Mouse (Mus musculus): Measurements from ENCODE around the gene C1qc. TPM values are rescaled to one million over a fixed set of nuclear protein-coding genes. Genes with fewer than 3 reads are reported as not detected.

The C1qc gene
- total RNA-seq, 1 experiment from 2014 or later = not detected

DNA sequence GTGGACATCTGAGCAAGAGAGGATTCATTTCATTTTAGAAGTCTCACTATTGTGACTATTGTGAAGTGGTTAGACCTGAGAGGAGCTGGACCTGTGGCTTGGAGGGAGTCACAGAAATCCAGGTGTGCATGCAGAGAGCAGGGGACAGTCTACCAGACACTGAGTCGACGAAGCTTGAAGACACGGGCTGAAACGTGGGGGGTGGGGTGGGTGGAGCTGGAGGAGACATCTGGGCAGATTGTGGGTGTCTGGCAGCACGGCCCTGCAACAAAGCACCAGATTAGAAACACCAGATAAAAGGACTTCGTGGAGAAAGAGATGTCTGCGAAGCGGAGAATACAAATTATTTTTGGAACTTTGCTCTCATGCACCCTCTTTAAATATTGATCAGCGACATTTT lies 29.3 kb downstream of the C1qc start:
- ATAC-seq (replicated peaks; ENCODE audit: insufficient number of reproducible peaks, low FRiP score, low TSS enrichment, poor library complexity, severe bottlenecking) = no peak

DNA sequence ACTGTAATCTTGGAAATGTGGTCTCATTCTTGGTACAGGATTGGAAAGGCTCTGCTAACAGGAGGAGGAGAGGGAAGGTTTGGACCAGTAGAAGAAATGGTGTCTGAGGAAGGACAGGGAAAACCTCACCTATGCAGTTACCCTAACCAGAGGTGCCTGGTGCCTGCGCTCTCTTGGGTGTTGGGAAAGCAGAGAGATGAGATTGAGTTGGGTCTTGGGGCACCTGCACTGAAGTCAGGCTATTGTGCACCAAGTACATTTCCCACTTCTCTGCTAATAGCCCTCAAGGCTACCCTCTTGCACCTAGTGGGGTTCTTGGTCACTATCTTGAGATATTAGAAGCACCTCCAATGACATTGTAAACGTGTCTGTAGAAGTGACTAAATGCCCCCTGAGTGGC lies 30.5 kb downstream of the C1qc start:
- no peak for ATAC-seq (replicated peaks; ENCODE audit: insufficient number of reproducible peaks, low FRiP score, low TSS enrichment, poor library complexity, severe bottlenecking)

DNA sequence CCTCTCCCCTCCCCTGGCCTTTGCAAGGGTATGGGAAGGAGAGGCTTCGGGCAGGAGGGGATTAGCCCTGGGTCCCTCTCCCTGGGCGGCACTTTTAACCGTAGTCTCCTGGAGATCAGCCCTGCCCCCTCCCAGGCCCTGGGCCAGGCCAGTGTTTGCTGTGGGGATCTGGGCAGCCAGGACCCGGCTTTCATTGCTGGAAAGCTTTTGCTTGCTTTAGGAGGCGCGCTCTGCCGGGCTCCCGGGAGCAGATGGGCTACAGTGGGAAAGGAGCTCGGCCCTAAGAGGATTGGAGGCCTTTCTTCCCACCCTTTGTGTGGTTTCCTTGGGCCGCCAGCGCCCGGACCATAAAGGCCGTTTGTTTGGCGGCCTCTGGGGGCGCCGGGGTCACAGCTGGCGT lies 31.1 kb downstream of the C1qc start:
- ATAC-seq (replicated peaks; ENCODE audit: insufficient number of reproducible peaks, low FRiP score, low TSS enrichment, poor library complexity, severe bottlenecking) = no peak

DNA sequence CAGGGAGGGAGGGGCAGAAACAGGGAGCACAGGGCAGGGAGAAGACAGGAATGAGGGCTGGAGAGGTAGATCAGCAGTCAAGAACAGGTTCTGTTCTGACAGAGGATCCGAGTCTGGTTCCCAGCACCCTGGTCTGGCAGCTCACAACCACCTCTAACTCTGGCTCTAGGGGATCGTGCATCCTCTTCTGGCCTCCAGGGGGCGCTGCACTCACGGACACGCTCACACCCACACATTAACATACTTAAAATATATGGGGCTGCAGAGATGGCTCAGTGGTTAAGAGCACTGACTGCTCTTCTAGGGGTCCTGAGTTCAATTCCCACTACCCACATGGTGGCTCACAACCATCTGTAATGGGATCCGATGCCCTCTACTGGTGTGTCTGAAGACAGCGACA lies 32.8 kb downstream of the C1qc start:
- ATAC-seq (replicated peaks; ENCODE audit: insufficient number of reproducible peaks, low FRiP score, low TSS enrichment, poor library complexity, severe bottlenecking) = no peak

DNA sequence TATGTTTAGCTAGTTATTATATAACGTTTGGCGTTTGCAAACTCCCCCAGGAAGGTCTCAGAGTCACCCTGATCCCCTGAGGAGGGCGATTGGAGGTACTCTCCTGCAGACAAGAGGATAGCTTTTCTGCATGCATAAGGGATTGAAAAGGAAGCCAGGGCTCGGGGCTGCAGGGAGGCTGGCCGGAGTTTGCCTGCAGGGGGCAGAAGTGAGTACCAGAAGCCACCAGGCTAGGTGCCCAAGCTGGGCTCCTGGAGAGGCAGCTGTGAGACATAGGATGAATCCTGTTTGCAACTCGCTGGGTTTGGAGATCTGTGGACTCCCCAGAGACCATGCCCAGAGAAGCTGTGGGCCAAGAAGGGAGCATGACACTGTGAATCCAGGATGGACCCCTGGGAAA lies 37.8 kb downstream of the C1qc start:
- ATAC-seq (replicated peaks; ENCODE audit: insufficient number of reproducible peaks, low FRiP score, low TSS enrichment, poor library complexity, severe bottlenecking) = no peak

DNA sequence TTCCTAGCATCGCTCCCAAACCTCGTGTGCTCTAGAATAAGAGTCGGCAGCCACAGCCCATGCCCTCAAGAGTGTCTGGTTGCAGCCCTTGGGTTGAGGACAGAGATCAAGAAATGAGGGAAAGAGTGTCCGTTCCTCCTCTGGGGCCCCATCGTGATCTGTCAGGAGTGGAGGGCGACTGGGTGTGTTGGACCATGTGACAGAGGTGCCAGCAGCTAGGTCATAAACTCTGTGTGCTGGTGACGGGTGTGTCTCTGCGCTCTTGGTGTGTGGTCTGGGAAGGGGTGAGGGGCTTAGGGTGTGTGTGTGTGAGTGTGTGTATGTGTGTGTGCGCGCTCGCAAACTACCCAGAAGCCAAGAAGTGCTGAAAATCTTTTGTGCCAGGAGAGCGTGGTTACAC lies 39.9 kb downstream of the C1qc start:
- ATAC-seq (replicated peaks; ENCODE audit: insufficient number of reproducible peaks, low FRiP score, low TSS enrichment, poor library complexity, severe bottlenecking) = no peak

DNA sequence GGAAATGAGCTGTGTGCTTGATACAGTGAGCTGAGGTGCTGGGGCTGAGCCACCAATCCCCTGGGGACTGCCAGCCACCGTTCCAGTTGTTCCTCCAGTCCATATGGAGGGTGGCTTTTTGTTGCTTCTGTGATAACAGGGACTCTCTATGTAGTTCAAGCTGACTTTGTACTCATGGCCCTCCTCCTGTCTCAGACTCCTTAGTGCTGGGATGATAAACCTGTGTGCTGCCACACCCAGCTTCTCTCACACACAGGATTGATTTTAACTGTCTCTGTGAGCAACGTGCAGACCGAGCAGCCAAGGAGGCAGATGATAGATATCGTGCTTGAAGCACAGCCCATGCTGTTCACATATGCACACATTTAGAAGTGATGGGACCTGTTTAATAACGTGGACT lies 40.7 kb downstream of the C1qc start:
- no peak for ATAC-seq (replicated peaks; ENCODE audit: insufficient number of reproducible peaks, low FRiP score, low TSS enrichment, poor library complexity, severe bottlenecking)

DNA sequence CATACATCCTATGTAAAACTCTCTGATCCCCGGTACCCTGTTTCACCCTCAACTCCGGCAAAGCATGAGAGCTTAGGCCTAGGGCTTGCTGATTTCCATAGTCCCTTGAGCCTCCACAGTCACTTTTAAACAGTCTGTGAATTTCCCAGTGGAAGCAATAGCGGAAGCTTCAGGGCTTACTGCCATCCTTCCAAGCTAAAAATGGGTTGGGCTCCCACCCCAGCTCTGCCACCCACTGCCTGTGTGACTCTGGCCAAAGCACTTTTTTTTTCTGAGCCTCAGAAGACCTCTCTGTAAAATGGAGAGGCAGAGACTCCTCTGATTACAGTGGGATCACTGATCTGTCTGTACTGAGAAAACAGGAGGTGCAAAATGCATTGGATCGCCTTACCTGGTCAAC lies 44.3 kb downstream of the C1qc start:
- no peak for ATAC-seq (replicated peaks; ENCODE audit: insufficient number of reproducible peaks, low FRiP score, low TSS enrichment, poor library complexity, severe bottlenecking)

DNA sequence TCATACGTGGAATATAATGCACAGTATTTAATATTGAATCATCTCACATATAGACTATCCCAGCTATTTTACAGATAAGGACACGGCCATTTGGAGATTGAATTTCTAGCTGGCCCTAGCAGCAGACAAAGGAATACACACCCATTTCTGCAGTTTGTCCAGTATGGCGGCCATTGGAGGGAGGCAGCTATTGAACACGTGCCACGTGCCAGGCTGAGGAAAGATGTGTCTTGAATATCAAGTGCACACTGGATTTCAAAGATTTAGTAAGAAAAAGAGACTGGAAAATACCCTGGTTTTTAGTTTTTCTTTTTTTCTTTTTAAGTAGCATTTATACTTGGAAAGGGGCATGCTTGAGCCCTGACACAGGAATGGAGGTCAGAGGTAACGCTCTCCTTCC lies 45.7 kb downstream of the C1qc start:
- no peak for ATAC-seq (replicated peaks; ENCODE audit: insufficient number of reproducible peaks, low FRiP score, low TSS enrichment, poor library complexity, severe bottlenecking)

DNA sequence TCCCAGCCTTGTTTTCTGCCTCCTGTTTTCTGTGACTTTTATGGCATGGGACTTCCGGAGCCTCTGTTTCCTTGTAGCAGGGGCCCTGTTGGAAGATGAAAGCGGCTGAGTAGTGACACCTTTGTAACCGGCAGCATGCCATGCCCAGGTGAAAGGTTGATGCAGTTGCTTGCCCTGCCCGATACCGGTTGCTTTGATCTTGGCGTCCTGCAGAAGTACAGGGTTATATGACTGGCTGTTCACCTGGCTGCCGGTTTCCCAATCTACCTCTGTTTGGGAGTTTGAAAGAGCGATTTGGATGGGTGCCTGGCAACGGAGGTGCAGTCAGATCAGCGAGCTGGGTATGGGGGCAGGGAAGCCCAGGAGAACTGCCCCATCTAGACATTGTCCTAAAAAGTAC lies 50.1 kb downstream of the C1qc start:
- no peak for ATAC-seq (replicated peaks; ENCODE audit: insufficient number of reproducible peaks, low FRiP score, low TSS enrichment, poor library complexity, severe bottlenecking)

DNA sequence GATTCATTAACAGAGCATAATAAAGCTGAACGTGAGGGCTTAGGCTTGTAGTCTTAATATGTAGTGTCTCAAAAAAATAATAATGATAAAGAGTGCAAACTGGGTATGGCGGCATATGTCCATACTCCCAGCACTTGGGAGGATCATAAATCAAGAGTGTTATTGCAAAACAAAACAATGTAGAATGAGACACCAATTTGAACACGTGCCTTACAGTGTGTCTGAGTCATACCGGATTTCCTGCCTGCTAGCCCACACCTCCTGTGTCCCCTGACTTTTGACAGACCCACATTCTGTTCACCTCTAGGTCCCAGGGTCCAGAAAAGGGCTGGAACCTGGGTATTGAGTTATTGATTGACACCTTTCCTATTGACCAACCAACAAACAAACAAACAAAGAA lies 50.8 kb downstream of the C1qc start:
- ATAC-seq (replicated peaks; ENCODE audit: insufficient number of reproducible peaks, low FRiP score, low TSS enrichment, poor library complexity, severe bottlenecking) = no peak

DNA sequence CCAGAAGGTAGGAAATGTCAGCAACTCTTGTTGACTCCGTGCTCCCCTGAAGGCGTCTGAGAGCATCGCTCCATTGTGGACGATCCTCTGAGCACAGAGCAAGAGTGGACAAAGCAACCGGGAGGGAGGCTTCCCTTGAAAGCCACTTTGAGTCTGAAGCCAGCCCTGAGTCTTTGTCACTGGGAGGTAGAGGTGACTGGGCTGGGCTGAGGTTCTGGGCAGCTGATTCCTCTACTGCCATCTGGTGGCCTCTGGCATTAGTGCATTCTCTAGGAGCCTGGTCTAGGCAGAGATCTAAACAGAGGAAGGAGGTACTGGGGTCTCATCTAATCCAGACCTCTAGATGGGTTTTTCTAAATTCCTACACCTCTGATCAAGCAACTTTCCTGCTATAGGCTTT lies 51.8 kb downstream of the C1qc start:
- peak; percentile 65 for ATAC-seq (replicated peaks; ENCODE audit: insufficient number of reproducible peaks, low FRiP score, low TSS enrichment, poor library complexity, severe bottlenecking)

Other genes with a start within 250 kb of the C1qc start
- gene Ephb2, start 57.1 kb downstream of the C1qc start, total RNA-seq (2017) = 0.10 TPM in 1 of 3 replicates, not detected in the others
- 0.87 TPM in 1 of 3 replicates, not detected in the others for gene C1qb, start 6.9 kb downstream of the C1qc start, total RNA-seq (2017)
- gene C1qa, start 5.7 kb upstream of the C1qc start, total RNA-seq (2017) = 0.32 TPM in 1 of 3 replicates, not detected in the others
- not detected in 3 replicates for gene Epha8, start 63.8 kb upstream of the C1qc start, total RNA-seq (2017)
- 5.5 to 12.1 TPM (median 9.0 TPM) in 3 replicates for gene Zbtb40, start 155.7 kb upstream of the C1qc start, total RNA-seq (2017)

Data from monocyte, adult 5-6 weeks (primary cell).